Mouse (Mus musculus): Measurements from ENCODE around the gene Tmem126b.

DNA sequence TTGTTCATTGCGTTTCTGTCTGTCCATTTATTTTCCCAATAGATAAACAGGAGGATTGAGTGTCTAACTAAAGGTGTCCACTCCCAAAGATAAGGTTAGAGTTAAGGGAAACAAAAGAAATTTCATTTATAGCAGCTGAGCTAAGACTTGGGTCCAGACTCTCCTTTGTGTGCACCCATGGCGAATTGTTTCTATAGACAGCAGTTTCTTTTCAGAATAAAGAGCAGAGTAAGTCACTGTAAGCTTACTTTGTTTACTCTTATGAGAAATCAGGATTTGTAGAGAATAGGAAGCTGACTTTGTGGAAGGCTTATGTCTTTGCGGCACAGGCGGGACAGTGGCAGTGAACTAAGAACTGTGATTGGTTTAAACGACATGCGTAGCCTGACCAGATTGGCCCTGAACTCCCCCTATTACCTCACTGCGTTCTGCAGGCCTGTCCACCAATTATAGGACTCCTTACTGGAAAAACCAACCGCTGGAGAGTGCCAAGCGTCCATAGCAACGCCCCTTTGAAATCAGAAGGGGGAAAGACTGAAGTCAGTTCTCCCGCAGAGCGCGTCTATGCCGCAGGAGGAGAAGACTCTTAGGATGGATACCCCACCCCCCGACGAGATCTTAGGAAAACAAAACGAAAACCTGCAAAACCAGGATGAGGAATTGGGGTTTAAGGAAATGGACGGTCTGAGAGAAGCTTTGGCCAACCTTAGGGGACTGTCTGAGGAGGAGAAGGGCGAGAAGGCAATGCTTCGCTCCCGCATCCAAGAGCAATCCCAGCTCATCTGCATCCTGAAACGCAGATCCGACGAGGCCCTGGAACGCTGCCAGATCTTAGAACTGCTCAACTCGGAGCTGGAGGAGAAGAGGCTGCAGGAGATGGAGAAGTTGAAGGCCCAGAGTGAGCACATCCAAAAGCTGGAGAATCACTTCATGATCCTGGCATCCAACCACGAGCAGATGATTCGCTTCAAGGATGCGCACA, 49.5 kb downstream of the Tmem126b start, which contains the start of gene Ccdc89:
- no peak for TF ChIP-seq TAL1 (IDR thresholded peaks at IDR 0.05; ENCODE audit: low read length)
- no peak for TF ChIP-seq GATA1 (IDR thresholded peaks at IDR 0.05; ENCODE audit: low read length)
